Mouse (Mus musculus) heart, embryonic 15.5 days (tissue): ENCODE data around the gene Tprg. TPM values are rescaled to one million over a fixed set of nuclear protein-coding genes. Genes with fewer than 3 reads are reported as not detected.

Experiments used
- ATAC-seq: fragments of 200-750 bp; cut with Nextera tagmentation; replicated peaks from 2 replicates; pipeline ENCODE4 v1.8.0; 2017; ENCODE audit warnings: low read depth, moderate TSS enrichment; ENCODE audit not compliant: insufficient number of reproducible peaks, insufficient read depth, low FRiP score
- H3K27ac ChIP-seq: fragments of 300-500 bp; sonication (generic); 2 replicates; pipeline ENCODE4 v1.5.1; 2015; ENCODE audit warnings: mild to moderate bottlenecking, inconsistent platforms
- H3K27me3 ChIP-seq: fragments of 300-500 bp; sonication (generic); 2 replicates; pipeline ENCODE4 v1.6.1; 2015; ENCODE audit warnings: inconsistent platforms
- H3K36me3 ChIP-seq: fragments of 300-500 bp; sonication (generic); 2 replicates; pipeline ENCODE4 v1.6.1; 2015; ENCODE audit warnings: mild to moderate bottlenecking, inconsistent platforms
- H3K4me1 ChIP-seq: fragments of 300-500 bp; sonication (generic); replicated peaks from 2 replicates; pipeline ENCODE4 v1.6.1; 2015; ENCODE audit warnings: inconsistent platforms
- H3K4me2 ChIP-seq: fragments of 300-500 bp; sonication (generic); 2 replicates; pipeline ENCODE4 v1.6.1; 2015; ENCODE audit warnings: inconsistent platforms, mild to moderate bottlenecking, moderate library complexity
- H3K4me3 ChIP-seq: fragments of 300-500 bp; sonication (generic); 2 replicates; pipeline ENCODE4 v1.5.1; 2015; ENCODE audit warnings: mild to moderate bottlenecking, inconsistent platforms
- H3K9ac ChIP-seq: fragments of 300-500 bp; sonication (generic); 2 replicates; pipeline ENCODE4 v1.6.1; 2015; ENCODE audit warnings: mild to moderate bottlenecking, inconsistent platforms
- H3K9me3 ChIP-seq: fragments of 300-500 bp; sonication (generic); replicated peaks from 2 replicates; pipeline ENCODE4 v1.6.1; 2016; ENCODE audit warnings: inconsistent platforms
- WGBS: fragments of 180-500 bp; shearing (Covaris S2); methylation state at CpG from one replicate; pipeline ENCODE4 v1.1.7; 2015; ENCODE audit warnings: mixed read lengths; 5-methylcytosine and 5-hydroxymethylcytosine counted together
- polyA plus RNA-seq: library from polyadenylated mRNA; unstranded; fragments of >200 nt; fragmentation: Nextera tagmentation; extraction: Ambion mirVana; gene quantifications from 2 replicates; pipeline ENCODE4 v1.2.1, GENCODE M21; 2015

The Tprg gene
- polyA plus RNA-seq, 1 experiment from 2014 or later, result not detected

- no peaks in the 10 kb centered on the region for H3K27me3 ChIP-seq
- H3K27ac ChIP-seq, result peak overlapping the region; percentile 48
- peaks cover 6% of the 10 kb centered on the region; the same call in 1 of the 2 replicates for H3K4me1 ChIP-seq
- H3K36me3 ChIP-seq, result no peaks in the 10 kb centered on the region
- no peaks in the 10 kb centered on the region for H3K9me3 ChIP-seq
- H3K9ac ChIP-seq, result no peak overlapping the region
- no peak overlapping the region for H3K4me2 ChIP-seq
- WGBS, result 37% methylated on average over 7 of the region's 7 CpGs
- no peak overlapping the region for H3K4me3 ChIP-seq
- ATAC-seq, result peak; percentile 62; the same call in 1 of the 2 replicates
Observed at GRCm38 (mm10) chr16:25445580-25445979, 159.0 kb downstream of the Tprg start.

- no peak overlapping the region for H3K4me2 ChIP-seq
- no peak overlapping the region for H3K27ac ChIP-seq
- 78% methylated on average over 3 of the region's 3 CpGs for WGBS
- H3K9me3 ChIP-seq, result no peaks in the 10 kb centered on the region
- H3K27me3 ChIP-seq, result no peaks in the 10 kb centered on the region
- ATAC-seq, result no peak
- H3K9ac ChIP-seq, result no peak overlapping the region
- H3K36me3 ChIP-seq, result no peaks in the 10 kb centered on the region
- H3K4me3 ChIP-seq, result no peak overlapping the region
- no peaks in the 10 kb centered on the region for H3K4me1 ChIP-seq
Observed at GRCm38 (mm10) chr16:25451511-25451910, 164.9 kb downstream of the Tprg start.

DNA sequence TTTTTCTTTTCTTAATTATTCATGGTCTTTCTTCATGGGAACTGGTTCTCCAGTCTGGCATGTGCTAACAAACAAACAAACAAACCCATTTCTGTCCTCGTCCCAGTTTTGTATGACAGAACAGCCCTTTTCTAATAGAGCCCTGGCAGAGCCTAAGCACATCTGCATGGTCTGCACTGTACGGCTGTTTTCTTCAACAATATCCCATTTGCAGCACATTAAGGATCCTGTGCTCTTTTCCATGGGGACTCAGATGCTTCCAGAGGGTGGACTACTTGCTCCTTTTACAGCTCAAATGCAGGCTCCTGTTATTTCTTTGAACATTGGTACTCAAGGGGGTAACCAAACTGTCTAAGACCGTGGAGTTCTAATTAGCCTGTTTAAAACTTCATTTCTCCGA, 178.1 kb downstream of the Tprg start:
- Histone ChIP-seq H3K27me3 (no peaks in the 10 kb centered on the region), H3K9me3 (no peaks in the 10 kb centered on the region), H3K27ac (no peak overlapping the region), H3K4me3 (no peak overlapping the region), H3K9ac (no peak overlapping the region), H3K4me2 (no peak overlapping the region), H3K36me3 (no peaks in the 10 kb centered on the region), H3K4me1 (peaks cover 8% of the 10 kb centered on the region; the same call in 1 of the 2 replicates)
- no peak for ATAC-seq
- WGBS, result 80% methylated on average over 4 of the region's 4 CpGs

DNA sequence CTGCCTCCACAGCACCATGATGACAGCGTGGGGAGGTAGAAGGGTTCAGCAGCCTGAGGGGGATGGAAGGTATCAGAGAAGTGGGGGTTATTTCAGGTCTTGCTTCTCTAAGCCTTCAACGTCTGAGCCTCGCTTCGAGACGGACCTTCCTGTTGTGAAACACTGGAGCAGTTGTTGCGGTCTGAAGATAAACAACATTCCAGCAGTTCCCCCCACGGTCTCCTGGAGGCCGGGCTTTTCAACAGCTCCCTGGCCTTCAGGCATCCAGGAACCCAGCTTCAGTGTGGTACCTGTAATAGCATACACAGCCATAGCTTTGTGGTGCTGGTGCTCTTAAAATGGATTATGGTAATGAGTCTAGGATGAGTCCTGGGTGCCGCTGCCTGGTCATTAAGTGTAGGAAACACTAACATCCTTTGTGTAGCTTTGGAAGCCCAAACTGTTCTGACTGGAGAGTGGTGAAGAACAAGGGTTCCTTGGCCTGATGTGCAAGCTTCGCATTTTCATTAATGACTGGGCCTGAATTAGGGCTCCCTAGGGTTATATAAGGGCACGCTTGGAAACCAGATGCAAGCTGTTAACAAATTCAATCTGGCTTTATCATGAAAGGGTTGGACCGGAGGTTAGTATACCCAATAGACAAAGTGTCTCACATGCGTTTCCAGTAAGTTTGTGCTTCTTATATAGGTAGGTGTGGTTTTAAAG, 179.0 kb downstream of the Tprg start:
- peak overlapping the region; percentile 33; the same call in 1 of the 2 replicates for H3K4me2 ChIP-seq
- H3K9me3 ChIP-seq, result no peaks in the 10 kb centered on the region
- 35% methylated on average over 13 of the region's 13 CpGs for WGBS
- no peaks in the 10 kb centered on the region for H3K36me3 ChIP-seq
- no peak for ATAC-seq
- H3K4me3 ChIP-seq, result no peak overlapping the region
- H3K27ac ChIP-seq, result no peak overlapping the region
- H3K9ac ChIP-seq, result no peak overlapping the region
- peaks cover 8% of the 10 kb centered on the region; the same call in 1 of the 2 replicates for H3K4me1 ChIP-seq
- H3K27me3 ChIP-seq, result no peaks in the 10 kb centered on the region

DNA sequence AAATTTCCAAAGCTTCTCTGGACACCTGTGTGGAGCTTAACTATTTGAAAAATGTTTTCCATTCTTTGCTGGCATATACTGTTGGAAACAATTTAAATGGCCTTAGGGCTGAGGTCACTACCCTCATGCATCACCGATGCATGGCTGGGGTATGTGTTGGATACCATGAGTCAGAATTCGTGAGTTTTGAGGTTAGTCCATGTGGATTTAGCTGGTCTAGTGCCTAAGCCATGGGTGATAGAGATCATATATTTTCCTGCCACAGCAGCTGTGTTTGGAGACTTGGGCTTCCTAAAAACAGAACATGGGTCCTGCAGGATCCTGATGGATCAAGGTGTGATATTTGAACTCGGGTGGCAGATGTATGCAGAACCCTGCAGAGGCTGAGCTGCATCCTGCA, 181.4 kb downstream of the Tprg start:
- H3K27me3 ChIP-seq, result no peaks in the 10 kb centered on the region

DNA sequence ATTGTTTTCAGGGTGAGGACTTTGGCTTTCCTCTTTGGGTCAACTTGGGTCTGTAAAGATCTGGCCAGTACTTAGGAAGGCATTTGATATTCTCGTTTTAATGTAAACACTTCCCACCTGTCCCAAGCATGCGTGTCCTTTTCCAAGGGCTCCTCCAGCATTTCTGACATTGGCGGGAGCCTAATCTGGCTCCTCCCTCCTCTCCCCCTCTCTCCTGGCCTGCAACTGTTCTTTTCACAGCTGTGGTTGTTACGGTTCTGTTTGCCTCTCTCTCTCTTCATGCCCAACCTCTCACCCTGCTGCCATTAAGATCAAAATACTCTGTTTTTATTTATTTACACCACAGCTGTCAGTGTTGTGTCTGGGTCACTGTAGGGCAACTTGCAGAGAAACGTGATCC, 182.0 kb downstream of the Tprg start:
- ATAC-seq, result no peak
- no peak overlapping the region for H3K4me3 ChIP-seq
- no peaks in the 10 kb centered on the region for H3K9me3 ChIP-seq
- H3K4me1 ChIP-seq, result peaks cover 8% of the 10 kb centered on the region; the same call in 1 of the 2 replicates
- H3K9ac ChIP-seq, result no peak overlapping the region
- WGBS, result 37% methylated on average over 5 of the region's 5 CpGs
- no peak overlapping the region for H3K4me2 ChIP-seq
- no peaks in the 10 kb centered on the region for H3K36me3 ChIP-seq
- no peak overlapping the region for H3K27ac ChIP-seq
- no peaks in the 10 kb centered on the region for H3K27me3 ChIP-seq

More for the DNA sequence above, 181.4 kb downstream of the Tprg start:
- no peak overlapping the region for H3K27ac ChIP-seq
- peaks cover 8% of the 10 kb centered on the region; the same call in 1 of the 2 replicates for H3K4me1 ChIP-seq
- H3K36me3 ChIP-seq, result no peaks in the 10 kb centered on the region
- no peak overlapping the region for H3K4me3 ChIP-seq
- no peak overlapping the region for H3K9ac ChIP-seq
- no peak overlapping the region for H3K4me2 ChIP-seq
- WGBS, result 76% methylated on average over 3 of the region's 3 CpGs
- no peak for ATAC-seq
- H3K9me3 ChIP-seq, result no peaks in the 10 kb centered on the region
